Mouse (Mus musculus): Measurements from ENCODE around the gene Sh2d7. TPM values are rescaled to one million over a fixed set of nuclear protein-coding genes. Genes with fewer than 3 reads are reported as not detected.
A peak's percentile ranks its signal among the peaks of the same experiment; 100 is the strongest.
"Not testable (repeated sequence)": the region's sequence is repeated elsewhere in the genome, so short reads cannot be mapped to it uniquely, and the experiment has no call there.

Gene Sh2d7
- polyA plus RNA-seq, 1 experiment from 2014 or later: not detected

GRCm38 (mm10) chr9:54583712-54584111, 44.9 kb downstream of the Sh2d7 start:
- Histone ChIP-seq H3K9ac (no peak overlapping the region), H3K36me3 (peaks cover 2% of the 10 kb centered on the region), H3K27ac (replicated peaks) (no peak overlapping the region), H3K4me3 (no peak overlapping the region), H3K4me2 (no peak overlapping the region), H3K4me1 (peaks cover 21% of the 10 kb centered on the region), H3K9me3 (no peaks in the 10 kb centered on the region), H3K27me3 (replicated peaks) (no peaks in the 10 kb centered on the region)
- ATAC-seq (ENCODE audit: extremely low read depth, insufficient number of reproducible peaks, low FRiP score, low TSS enrichment): no peak
- 14% methylated on average over 1 of the region's 1 CpGs for WGBS

GRCm38 (mm10) chr9:54584127-54584526, 45.3 kb downstream of the Sh2d7 start:
- ATAC-seq (ENCODE audit: extremely low read depth, insufficient number of reproducible peaks, low FRiP score, low TSS enrichment); H3K36me3 ChIP-seq; H3K27me3 ChIP-seq (replicated peaks); H3K4me2 ChIP-seq; H3K9me3 ChIP-seq; H3K27ac ChIP-seq (replicated peaks); H3K9ac ChIP-seq; H3K4me3 ChIP-seq: not testable (repeated sequence)
- 67% methylated on average over 2 of the region's 2 CpGs for WGBS
- peaks cover 25% of the 10 kb centered on the region for H3K4me1 ChIP-seq

GRCm38 (mm10) chr9:54585839-54586198, 47.0 kb downstream of the Sh2d7 start:
- 30% methylated on average over 5 of the region's 5 CpGs for WGBS
- Histone ChIP-seq H3K4me3 (peak overlapping the region; percentile 83), H3K4me1 (peaks cover 28% of the 10 kb centered on the region), H3K9me3 (no peaks in the 10 kb centered on the region), H3K9ac (peak overlapping the region; percentile 75), H3K4me2 (peak overlapping the region; percentile 72), H3K36me3 (peaks cover 22% of the 10 kb centered on the region), H3K27ac (replicated peaks) (no peak overlapping the region), H3K27me3 (replicated peaks) (no peaks in the 10 kb centered on the region)
- no peak for ATAC-seq (ENCODE audit: extremely low read depth, insufficient number of reproducible peaks, low FRiP score, low TSS enrichment)

GRCm38 (mm10) chr9:54586199-54587061, 47.6 kb downstream of the Sh2d7 start, which contains the start of gene Idh3a:
Gene Idh3a (plus strand): TSS chr9:54586334.
- Histone ChIP-seq H3K9ac (peak within 1 kb of the TSS; percentile 94), H3K27me3 (replicated peaks) (no peaks in the 10 kb centered on the region), H3K27ac (replicated peaks) (peak within 1 kb of the TSS; percentile 82), H3K9me3 (no peaks in the 10 kb centered on the region), H3K4me2 (peak within 1 kb of the TSS; percentile 72), H3K36me3 (peaks cover 26% of the 10 kb centered on the region), H3K4me3 (peak within 1 kb of the TSS; percentile 83), H3K4me1 (peaks cover 28% of the 10 kb centered on the region)
- under 1% methylated on average over 72 of the region's 73 CpGs for WGBS
- ATAC-seq (ENCODE audit: extremely low read depth, insufficient number of reproducible peaks, low FRiP score, low TSS enrichment): peak; percentile 99

GRCm38 (mm10) chr9:54587863-54588262, 49.1 kb downstream of the Sh2d7 start:
- H3K9ac ChIP-seq: peak overlapping the region; percentile 94

GRCm38 (mm10) chr9:54593652-54594051, 54.9 kb downstream of the Sh2d7 start:
- Histone ChIP-seq H3K4me1 (peaks cover 43% of the 10 kb centered on the region), H3K36me3 (peaks cover 96% of the 10 kb centered on the region)
- not testable (repeated sequence) for H3K4me2 ChIP-seq; H3K27me3 ChIP-seq (replicated peaks); H3K9me3 ChIP-seq; ATAC-seq (ENCODE audit: extremely low read depth, insufficient number of reproducible peaks, low FRiP score, low TSS enrichment); H3K27ac ChIP-seq (replicated peaks); H3K4me3 ChIP-seq; H3K9ac ChIP-seq
- 78% methylated on average over 4 of the region's 4 CpGs for WGBS

More at GRCm38 (mm10) chr9:54587863-54588262, 49.1 kb downstream of the Sh2d7 start:
- no peak overlapping the region; the same call in 1 of the 2 replicates for H3K27ac ChIP-seq (replicated peaks)
- H3K36me3 ChIP-seq: peaks cover 41% of the 10 kb centered on the region
- 51% methylated on average over 4 of the region's 4 CpGs for WGBS
- H3K4me1 ChIP-seq: peaks cover 28% of the 10 kb centered on the region
- H3K4me2 ChIP-seq: peak overlapping the region; percentile 72
- peak overlapping the region; percentile 83 for H3K4me3 ChIP-seq
- no peak for ATAC-seq (ENCODE audit: extremely low read depth, insufficient number of reproducible peaks, low FRiP score, low TSS enrichment)
- no peaks in the 10 kb centered on the region for H3K9me3 ChIP-seq
- H3K27me3 ChIP-seq (replicated peaks): no peaks in the 10 kb centered on the region

Other genes starting within 250 kb of the Sh2d7 start
- 5.1 and 5.6 TPM in 2 replicates for gene Dmxl2, start 37.4 kb upstream of the Sh2d7 start, polyA plus RNA-seq (2015; fragmentation: Nextera tagmentation; extraction: Ambion mirVana)
- 5.3 and 5.5 TPM in 2 replicates for gene Cib2, start 21.2 kb downstream of the Sh2d7 start, polyA plus RNA-seq (2015; fragmentation: Nextera tagmentation; extraction: Ambion mirVana)
- gene Idh3a, start 47.4 kb downstream of the Sh2d7 start, polyA plus RNA-seq (2015; fragmentation: Nextera tagmentation; extraction: Ambion mirVana): 376 and 418 TPM in 2 replicates
- gene Acsbg1, start 122.9 kb downstream of the Sh2d7 start, polyA plus RNA-seq (2015; fragmentation: Nextera tagmentation; extraction: Ambion mirVana): 0.09 and 0.14 TPM in 2 replicates
- gene Dnaja4, start 159.9 kb downstream of the Sh2d7 start, polyA plus RNA-seq (2015; fragmentation: Nextera tagmentation; extraction: Ambion mirVana): 23.2 and 27.2 TPM in 2 replicates
- gene Wdr61, start 195.5 kb downstream of the Sh2d7 start, polyA plus RNA-seq (2015; fragmentation: Nextera tagmentation; extraction: Ambion mirVana): 91.9 and 102 TPM in 2 replicates
- 17.6 and 19.7 TPM in 2 replicates for gene Crabp1, start 225.8 kb downstream of the Sh2d7 start, polyA plus RNA-seq (2015; fragmentation: Nextera tagmentation; extraction: Ambion mirVana)